Mouse (Mus musculus): ENCODE data around the gene Smim5. TPM values are rescaled to one million over a fixed set of nuclear protein-coding genes. Genes with fewer than 3 reads are reported as not detected.

Gene Smim5
- total RNA-seq, 2 experiments from 2014 or later: 0.52 TPM; not detected in 1

DNA sequence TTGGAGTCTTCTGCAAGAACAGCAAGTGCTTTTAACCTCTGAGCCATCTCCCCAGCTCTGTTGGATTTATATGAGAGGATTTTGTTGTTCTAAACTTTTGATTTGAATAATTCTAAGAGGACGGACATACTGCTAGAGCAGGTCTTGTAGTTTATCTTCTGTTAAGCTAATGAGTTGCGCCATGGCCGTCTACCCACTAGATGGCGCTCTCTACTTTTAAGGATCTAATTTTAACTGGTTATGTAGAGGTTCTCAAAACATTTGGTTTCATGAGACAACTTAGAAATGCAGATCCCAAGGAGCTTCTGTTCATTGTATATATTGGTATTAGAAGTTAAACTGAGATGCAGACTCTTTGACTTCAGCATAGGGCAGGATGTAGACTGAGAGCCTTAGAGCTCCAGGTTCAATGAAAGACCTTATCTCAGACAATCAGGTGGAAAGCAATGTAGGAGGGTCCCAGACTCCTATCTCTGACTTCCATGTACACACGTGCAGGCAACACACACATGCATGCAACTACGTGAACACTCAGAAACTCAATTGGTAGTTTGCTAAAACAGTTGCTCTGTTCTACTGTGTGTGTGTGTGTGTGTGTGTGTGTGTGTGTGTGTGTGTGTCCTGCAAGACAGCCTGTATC, 40.0 kb downstream of the Smim5 start:
- TF ChIP-seq CTCF (IDR thresholded peaks at IDR 0.05): peak; percentile 94
- H3K27ac ChIP-seq: no peak overlapping the region
- H3K4me3 ChIP-seq: no peak overlapping the region
- intact Hi-C loops (cut with DNase I): loop anchor here (1.0 to 5.0 kb wide), 2 partner anchors 59 to 192 kb away; partner anchors contain the start of gene Trim65
- DNase-seq (ENCODE audit: extremely low spot score in 1 of 2, low spot score in 2 of 2): peak; percentile 45 to 63

DNA sequence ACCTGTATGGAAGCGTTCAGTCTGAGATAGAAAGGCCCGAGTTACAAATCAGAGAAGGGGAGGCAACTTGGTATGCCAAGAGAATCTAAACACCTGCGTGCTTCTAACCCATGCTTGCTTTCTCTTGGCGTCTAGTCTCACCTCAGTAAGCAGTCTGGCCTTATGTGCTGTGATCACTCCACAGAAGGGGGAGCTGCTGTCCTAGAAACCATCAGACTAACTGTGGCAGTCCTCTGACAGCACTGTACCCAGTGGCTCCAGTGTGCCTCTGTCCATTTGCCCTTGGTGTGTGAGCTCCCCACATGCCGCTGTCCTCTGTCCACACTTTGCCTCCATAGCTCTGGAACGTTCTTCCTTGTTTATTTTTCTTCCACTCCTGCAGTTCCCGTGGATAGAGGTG, 42.2 kb downstream of the Smim5 start:
- Histone ChIP-seq H3K27ac (no peak overlapping the region), H3K4me3 (no peak overlapping the region)
- peak; percentile 20 for TF ChIP-seq CTCF (IDR thresholded peaks at IDR 0.05)
- intact Hi-C loops (cut with DNase I): no loop called here
- DNase-seq (ENCODE audit: extremely low spot score in 1 of 2, low spot score in 2 of 2): no peak

DNA sequence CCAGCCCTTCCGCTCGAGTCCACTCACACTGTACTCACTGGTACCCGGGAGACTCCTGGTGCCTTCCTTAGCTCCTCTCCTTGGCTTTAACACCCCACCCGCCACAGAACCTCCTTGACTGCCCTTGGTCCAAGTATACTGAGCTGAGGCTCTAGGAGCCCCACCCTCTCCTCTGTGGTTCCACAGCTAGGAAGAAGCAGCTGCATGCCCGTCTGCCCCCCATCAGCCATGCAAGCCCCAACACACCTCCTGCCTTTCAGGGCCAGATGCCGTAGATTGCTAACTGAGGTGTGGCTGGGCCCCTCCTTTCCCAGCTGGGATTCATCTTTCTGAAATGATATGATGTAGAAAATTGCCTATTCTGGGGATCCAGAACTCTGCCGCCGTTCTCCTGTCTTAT, 45.5 kb downstream of the Smim5 start:
- no peak overlapping the region for H3K4me3 ChIP-seq

GRCm38 (mm10) chr11:115946221-115946828, 46.6 kb downstream of the Smim5 start:
- no peak for DNase-seq (ENCODE audit: extremely low spot score in 1 of 2, low spot score in 2 of 2)
- Histone ChIP-seq H3K4me3 (no peak overlapping the region), H3K27ac (no peak overlapping the region)
- no peak for TF ChIP-seq CTCF (IDR thresholded peaks at IDR 0.05)
- intact Hi-C loops (cut with DNase I): no loop called here

More for the DNA sequence above, 45.5 kb downstream of the Smim5 start:
- no peak overlapping the region for H3K27ac ChIP-seq
- intact Hi-C loops (cut with DNase I): no loop called here
- DNase-seq (ENCODE audit: extremely low spot score in 1 of 2, low spot score in 2 of 2): no peak
- no peak for TF ChIP-seq CTCF (IDR thresholded peaks at IDR 0.05)

DNA sequence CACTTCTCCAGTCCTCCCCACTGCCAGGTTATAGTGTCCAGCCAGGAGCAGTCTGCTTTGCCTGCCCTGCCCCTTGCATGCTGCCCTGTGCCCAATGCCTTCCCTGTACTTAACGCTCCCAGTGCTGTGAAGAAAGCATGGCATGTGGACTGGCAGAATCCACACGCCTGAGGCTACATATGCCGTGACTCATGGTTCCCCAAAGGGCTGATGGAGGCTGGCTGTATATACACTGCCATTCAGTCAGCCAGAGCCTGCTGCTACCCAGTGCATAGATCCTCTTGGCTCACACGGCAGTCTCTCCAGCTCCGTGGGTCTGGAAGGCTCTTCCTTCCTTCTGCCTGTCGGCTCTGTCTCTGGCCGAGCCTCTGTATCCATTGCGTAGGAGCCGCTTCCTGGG, 48.5 kb downstream of the Smim5 start:
- TF ChIP-seq CTCF (IDR thresholded peaks at IDR 0.05): no peak
- no peak for DNase-seq (ENCODE audit: extremely low spot score in 1 of 2, low spot score in 2 of 2)
- intact Hi-C loops (cut with DNase I): no loop called here
- Histone ChIP-seq H3K27ac (no peak overlapping the region), H3K4me3 (no peak overlapping the region)

- DNase-seq (ENCODE audit: extremely low spot score in 1 of 2, low spot score in 2 of 2): no peak
- TF ChIP-seq CTCF (IDR thresholded peaks at IDR 0.05): no peak
- Histone ChIP-seq H3K4me3 (no peak overlapping the region), H3K27ac (no peak overlapping the region)
- intact Hi-C loops (cut with DNase I): no loop called here
Measured at GRCm38 (mm10) chr11:115950719-115951118, 51.0 kb downstream of the Smim5 start.

DNA sequence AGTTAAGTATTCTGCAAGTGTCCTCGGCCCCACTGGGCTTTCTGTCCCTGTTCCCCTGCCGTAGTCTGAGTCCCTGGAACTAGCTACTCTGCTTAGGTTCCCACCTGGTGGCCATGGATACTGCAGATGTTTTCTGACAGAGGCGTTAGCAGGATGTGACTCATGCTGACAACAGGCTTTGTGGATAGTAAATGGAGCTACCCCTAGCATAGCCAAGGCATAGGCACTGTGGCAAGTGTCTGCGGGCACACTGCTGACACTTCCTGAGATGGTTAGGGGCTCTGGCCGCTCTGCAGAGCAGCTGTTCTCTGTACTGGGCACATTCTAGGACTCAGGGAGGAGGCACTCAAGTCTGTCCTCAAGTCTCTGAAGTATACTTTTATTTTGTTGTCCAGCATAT, 54.9 kb downstream of the Smim5 start:
- no peak for DNase-seq (ENCODE audit: extremely low spot score in 1 of 2, low spot score in 2 of 2)
- intact Hi-C loops (cut with DNase I): no loop called here
- no peak for TF ChIP-seq CTCF (IDR thresholded peaks at IDR 0.05)
- no peak overlapping the region for H3K27ac ChIP-seq
- no peak overlapping the region for H3K4me3 ChIP-seq

GRCm38 (mm10) chr11:115955195-115955858, 55.6 kb downstream of the Smim5 start:
- Histone ChIP-seq H3K4me3 (no peak overlapping the region), H3K27ac (peak overlapping the region; percentile 64)
- TF ChIP-seq CTCF (IDR thresholded peaks at IDR 0.05): no peak
- DNase-seq (ENCODE audit: extremely low spot score in 1 of 2, low spot score in 2 of 2): no peak
- intact Hi-C loops (cut with DNase I): no loop called here

Other genes with a start within 250 kb of the Smim5 start
- gene Grb2, start 191.4 kb upstream of the Smim5 start, total RNA-seq (2021): 100 to 1,000 TPM; 186 to 196 TPM
- 10 to 100 TPM; 62.3 to 62.7 TPM for gene Tmem94, start 134.5 kb upstream of the Smim5 start, total RNA-seq (2021)
- 10 to 100 TPM; 18.1 to 18.8 TPM for gene Caskin2, start 86.3 kb upstream of the Smim5 start, total RNA-seq (2021)
- 10 to 100 TPM; 12.4 to 14.2 TPM for gene Tsen54, start 85.2 kb upstream of the Smim5 start, total RNA-seq (2021)
- 1 to 10 TPM; 2.3 to 3.6 TPM for gene Llgl2, start 75.9 kb upstream of the Smim5 start, total RNA-seq (2021)
- gene Myo15b, start 41.6 kb upstream of the Smim5 start, total RNA-seq (2021): under 1 TPM; 0.36 to 0.79 TPM
- not detected for gene Smim6, start 12.1 kb downstream of the Smim5 start, total RNA-seq (2021)
- gene Sap30bp, start 33.3 kb downstream of the Smim5 start, total RNA-seq (2021): 10 to 100 TPM; 46.7 to 50.1 TPM
- 10 to 100 TPM; 27.1 to 29.4 TPM for gene Recql5, start 33.5 kb downstream of the Smim5 start, total RNA-seq (2021)
- 1 to 10 TPM; 5.1 to 5.7 TPM for gene Itgb4, start 74.7 kb downstream of the Smim5 start, total RNA-seq (2021)
- 10 to 100 TPM; 13.3 to 13.9 TPM for gene Galk1, start 112.8 kb downstream of the Smim5 start, total RNA-seq (2021)
- gene H3f3b, start 128.0 kb downstream of the Smim5 start, total RNA-seq (2021): 100 to 1,000 TPM; 247 to 254 TPM
- gene Unk, start 130.4 kb downstream of the Smim5 start, total RNA-seq (2021): 10 to 100 TPM; 22.7 to 24.6 TPM
- 1 to 10 TPM; 1.5 to 2.0 TPM for gene Unc13d, start 178.0 kb downstream of the Smim5 start, total RNA-seq (2021)
- gene Wbp2, start 187.0 kb downstream of the Smim5 start, total RNA-seq (2021): 100 to 1,000 TPM; 387 to 414 TPM
- gene Trim47, start 227.2 kb downstream of the Smim5 start, total RNA-seq (2021): 1 to 10 TPM; 5.2 to 8.0 TPM
- gene Trim65, start 231.2 kb downstream of the Smim5 start, total RNA-seq (2021): 1 to 10 TPM; 7.6 to 9.1 TPM
- gene Mrpl38, start 238.9 kb downstream of the Smim5 start, total RNA-seq (2021): 10 to 100 TPM; 59.4 to 66.8 TPM

Measured in left cerebral cortex, adult 2 months (tissue).